Mouse (Mus musculus) fibroblast of lung, adult 2 months (primary cell): ENCODE measurements at regions not wholly inside any gene's neighbourhood (a gene's known extent, or its start where the extent isn't known, plus 50 kb on each side); places are given as distances from the start of the nearest gene placed in this dataset.

Experiments
- DNase-seq: peaks from one replicate; pipeline ENCODE4 v3.0.0-alpha.2; 2011; ENCODE audit warnings: low read depth

DNA sequence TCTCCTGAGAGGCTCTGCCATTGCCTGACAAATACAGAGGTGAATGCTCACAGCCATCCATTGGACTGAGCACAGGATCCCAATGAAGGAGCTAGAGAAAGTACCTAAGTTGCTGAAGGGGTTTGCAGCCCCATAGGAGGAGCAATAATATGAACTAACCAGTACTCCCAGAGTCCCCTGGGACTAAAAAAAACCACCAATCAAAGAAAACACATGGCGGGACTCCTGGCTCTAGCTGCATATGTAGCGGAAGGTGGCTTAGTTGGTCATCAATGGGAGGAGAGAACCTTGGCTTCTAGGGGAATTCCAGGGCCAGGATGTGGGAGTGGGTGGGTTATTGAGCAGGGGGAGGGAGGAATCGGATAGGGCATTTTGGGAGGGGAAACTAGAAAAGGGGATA is 207.8 kb downstream of the Otol1 start:
- DNase-seq, result no peak

DNA sequence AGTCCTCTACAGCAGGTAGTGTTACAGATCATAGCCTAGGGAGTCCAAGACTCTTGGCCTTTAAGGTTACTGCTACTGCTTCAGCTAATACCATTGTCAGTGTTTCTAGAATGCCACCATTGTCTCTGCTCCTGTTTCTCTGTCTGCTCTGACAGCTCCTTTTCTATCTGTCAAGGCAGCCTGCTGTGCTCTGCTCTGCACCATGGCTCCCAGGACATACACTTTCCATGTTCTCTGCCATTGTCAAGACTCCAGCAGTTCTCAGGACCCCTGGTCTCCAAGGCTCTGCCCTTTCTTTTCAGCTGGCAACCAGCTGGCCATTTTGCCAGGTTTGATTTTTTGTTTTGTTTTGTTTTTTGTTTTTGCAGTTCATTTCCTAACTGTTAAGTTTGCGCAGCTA is 208.7 kb downstream of the Otol1 start:
- DNase-seq, result no peak

DNA sequence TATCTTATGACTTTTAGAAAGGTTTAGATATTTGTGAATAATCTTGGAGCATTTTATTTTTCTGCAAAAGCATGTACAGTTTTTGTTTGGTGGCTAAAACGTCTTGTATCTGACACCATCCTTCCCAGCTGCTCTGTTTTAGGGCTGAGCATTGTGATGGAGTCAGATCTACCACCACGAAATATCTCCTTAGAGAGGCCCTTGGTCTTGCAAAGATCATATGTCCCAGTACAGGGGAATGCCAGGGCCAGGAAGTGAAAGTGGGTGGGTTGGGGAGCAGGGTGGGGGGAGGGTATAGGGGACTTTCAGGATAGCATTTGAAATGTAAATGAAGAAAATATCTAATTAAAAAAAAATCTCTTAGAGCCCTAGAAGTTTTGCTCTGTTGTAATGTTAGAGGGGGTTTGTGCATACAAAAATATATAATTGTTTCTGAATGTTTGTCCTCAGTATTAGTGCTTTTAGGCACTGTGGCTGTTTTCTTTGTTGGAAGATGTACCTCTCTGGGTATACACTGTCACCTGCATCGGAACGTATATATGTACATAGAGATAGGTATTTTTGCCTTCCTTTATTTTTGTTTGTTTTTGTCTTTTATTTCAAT is 211.4 kb downstream of the Otol1 start:
- no peak for DNase-seq

DNA sequence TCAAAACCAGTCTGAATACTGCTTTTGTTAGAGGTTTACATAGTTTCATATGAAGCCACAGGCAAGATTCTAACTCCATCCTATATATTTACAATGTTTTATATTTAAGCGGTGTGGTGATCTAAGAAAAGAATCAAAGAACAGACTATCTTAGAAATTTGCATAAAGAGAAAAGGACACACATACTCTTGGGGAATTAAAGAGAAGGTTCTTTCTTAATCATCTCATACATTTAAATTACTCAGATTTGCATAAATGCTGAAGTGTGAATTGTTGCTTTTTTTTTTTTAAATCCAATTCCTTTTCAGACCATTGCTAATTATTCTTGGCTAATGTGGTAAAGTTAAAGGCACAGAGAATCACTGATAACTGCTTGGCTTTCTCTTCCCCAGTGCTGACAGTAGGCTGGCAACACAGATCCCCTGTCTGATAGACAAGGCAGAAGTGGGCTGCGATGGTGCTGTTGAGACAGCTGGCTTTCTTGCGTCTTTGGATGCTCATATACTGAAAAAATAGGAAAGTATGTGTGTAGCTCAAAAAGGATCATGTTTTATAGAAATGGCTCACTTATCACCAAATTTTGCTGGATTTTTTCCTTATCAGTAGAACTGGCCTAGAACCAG is 216.1 kb downstream of the Otol1 start:
- DNase-seq, result no peak

DNA sequence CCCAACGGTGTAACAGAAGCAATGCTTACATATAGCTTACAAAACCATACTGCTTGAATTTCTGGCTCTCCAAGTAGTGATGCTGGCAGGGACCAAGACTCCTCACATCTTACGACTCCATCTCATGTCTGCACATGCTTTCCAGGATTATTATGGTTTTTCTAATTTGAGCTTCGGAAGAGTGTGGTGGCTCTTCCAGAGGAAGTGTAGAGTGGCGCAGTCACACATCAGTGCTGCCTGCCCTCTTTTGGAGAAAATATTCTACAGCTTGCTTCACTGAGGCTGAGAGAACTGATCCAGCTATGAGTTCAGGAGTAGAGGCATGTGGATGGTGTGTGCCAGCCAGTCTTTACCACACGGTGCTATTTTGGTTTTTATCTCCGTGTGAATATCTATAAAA is 217.4 kb downstream of the Otol1 start:
- no peak for DNase-seq

DNA sequence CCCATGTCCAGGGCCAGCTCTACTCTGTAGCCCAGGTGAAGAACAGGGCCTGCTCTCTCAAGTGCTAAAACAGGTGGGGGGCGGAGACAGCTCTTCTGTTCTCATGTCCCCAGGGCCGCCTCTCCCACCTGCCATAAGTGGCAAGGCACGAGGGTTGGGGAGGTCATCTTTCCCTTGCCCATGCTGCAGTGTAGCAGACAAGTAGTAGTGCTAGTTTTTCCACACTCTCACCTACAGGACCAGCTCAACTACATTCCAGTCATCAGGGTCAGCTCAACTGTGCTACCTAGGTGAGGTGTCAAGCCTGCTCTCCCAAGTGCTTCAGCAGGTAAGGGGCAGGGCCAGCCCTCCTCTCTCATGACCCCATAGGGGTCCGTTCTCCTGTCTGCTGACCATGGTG is 219.8 kb downstream of the Otol1 start:
- no peak for DNase-seq

DNA sequence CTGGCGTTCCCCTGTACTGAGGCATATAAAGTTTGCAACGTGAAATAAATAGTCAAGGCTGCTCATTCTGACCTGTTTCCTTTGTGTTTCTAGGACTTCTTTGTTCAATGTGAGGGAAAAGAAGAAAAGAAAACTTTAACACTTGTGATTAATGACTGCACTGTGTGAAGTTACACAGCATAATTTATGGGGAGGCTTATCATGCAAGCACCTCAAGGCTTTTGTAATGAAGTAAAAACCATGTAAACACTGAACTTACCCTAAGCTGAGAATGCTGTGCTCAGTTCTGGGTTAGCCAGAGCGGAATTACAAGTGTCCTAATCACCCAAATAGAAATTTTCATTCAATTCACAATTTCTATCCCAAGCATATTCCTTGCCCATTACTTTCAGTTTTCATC is 241.2 kb downstream of the Otol1 start:
- DNase-seq, result no peak

DNA sequence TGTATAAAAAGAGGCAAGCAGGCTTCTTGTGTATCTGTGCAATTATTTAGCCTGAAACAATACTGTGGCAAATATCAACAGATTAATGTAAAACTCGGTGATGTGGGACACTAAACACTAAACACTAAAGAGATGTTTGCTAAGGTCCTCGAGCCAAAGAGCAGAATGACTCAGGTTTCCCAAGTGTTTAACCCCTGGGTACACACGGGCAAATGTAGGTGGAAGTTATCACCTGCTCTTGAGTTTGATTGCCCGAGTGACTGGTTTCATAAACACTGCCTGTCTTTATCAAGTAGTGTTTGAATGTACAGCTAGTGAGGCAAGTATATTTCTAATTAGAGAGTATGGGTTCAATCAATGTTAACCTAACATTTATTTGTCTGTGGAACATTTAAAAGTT is 242.5 kb downstream of the Otol1 start:
- no peak for DNase-seq

DNA sequence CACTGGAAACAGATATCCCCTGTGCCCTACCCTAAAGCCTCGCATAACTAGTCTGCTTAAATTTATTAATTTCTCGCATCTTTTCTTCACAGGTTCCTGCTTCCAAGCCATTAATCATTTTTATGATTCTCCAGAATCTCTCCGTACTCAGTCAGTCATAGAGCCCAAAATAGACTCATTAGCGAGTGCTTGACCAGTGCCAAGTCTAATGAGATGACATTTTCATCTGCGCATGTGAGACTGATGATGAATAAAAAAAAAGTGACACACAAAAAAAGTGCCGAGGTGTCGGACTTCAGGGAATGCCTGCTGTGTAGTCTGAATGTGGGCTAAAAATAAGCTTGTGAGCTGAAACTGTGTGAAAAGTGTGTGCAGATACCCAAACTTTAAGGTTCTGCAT is 243.3 kb downstream of the Otol1 start:
- DNase-seq, result no peak

DNA sequence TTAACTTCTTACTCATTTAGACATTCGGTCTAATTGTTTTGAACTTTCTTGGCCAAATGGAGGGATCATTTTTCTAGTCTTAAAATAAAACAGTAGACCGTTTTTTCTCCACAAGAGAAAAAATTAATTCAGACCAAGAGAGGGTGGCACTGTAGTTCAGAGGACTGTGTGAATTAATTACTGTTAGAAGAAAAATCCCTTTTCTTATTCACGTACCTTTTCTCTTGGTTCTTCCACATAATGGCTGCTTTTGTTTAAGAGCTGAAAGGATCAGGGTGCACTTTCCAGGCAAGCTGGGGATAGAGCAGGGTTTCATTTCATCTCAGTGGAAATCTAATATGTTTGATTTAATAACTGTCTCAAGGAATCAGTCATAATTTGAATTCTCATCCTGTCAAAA is 255.9 kb downstream of the Otol1 start:
- DNase-seq, result no peak

DNA sequence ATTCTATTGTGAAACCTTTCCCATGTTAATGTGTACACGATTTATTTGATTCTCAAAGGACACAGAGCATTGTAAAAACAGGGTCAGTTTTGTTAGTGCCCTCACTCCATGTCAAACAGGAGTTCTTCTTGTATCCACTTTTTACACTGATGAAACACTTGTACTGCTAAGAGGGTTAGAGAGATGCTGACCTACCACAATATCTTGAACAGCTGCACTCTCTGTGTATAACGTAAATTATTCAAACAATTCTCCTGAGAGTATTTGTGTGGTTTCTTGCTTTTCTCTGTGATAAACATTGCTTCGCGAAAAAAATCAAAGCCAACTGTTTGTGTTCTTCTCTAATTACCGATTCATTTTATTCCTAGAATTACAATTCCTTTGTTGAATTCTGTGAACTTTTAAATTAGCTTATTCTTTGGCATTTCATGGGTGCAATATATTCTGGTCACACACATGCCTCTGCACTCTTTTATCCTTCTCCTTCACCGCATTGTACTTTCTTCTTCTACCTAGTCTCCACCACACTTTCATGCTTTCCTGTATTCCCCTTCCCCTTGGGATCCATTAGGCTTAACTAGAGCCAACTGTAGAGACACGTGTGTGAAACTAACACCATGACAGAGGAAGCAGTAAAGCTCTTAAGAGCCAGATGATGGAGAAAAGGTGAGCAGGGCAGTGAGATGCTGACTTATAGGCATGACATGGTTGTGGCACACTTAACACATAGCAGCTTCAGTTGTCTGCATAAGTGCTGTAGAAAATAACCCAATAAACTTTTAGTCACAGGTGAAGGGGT is 281.4 kb downstream of the Otol1 start:
- no peak for DNase-seq

DNA sequence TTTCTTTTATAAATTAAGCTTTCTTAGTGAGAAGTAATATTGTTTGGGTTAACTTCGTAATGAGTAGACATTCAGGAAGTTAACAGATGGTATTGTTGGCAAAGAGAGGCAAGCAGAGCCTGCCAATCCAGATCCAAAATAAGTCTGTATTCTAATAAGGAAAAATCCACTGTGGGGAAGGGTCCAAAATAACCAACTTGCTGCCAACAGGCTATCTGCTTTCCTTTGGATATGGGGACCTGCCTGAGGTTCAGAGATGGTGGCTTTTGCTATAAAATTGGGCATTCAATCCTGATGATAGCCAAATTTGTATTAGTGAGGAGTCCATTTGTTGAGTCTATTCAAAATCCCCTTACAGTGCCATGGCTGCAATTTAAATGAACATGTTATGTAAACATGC is 300.1 kb downstream of the Otol1 start:
- DNase-seq, result no peak

DNA sequence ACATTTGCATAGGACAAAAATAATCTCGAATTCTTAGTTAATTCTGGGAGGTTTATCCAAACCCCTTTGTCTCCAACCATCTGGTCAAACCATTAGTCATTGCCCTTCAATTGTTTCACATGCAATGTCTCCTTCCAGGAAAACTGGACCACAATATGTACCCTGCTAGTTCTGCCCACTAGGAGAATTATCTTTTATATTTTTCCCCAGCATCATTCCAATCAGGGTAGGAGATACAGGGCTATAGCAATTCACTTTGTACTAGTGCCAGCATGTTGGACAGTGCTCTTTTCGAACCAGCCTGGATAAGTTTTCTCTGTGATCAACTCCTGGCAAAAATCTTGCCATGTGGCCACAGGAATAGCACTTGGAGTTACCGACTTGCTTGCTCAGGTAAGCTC is 300.6 kb downstream of the Otol1 start:
- DNase-seq, result no peak

DNA sequence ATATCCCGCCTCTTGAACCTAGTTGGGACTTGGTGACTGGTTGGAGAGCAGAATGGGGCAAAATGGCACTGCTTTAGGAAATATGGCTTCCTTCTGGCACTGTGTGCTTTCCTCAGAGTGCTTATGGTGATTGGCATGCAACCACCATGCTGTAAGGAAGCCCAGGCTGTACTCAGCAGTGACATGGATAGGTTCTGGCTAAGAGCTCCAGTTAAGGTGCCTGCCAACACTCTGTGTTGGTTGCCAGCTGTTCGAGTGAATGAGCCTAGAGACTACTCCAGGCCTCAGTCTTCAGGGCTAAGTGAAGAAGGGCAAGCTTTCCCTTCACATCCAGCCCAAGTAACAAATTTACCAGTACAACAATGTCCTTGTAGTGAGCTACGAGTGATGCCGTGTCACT is 301.9 kb downstream of the Otol1 start:
- DNase-seq, result no peak

DNA sequence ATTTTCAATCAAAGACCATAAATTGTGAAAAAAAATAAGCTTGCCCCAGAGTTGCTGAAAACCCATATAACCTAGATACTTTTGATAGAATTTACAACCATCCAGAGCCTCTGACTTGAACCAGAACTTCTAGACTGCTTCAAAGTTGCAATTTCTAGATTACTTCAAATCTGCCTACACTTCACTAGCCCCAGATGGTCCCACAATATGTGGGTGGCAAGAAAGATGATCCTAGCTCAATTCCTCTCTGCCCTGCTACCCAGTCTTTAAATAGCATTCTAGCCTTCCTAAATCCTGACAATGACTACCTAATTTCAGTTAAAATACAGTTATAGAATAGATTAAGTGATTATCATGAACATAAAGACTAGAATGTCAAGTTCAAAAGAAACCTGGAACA is 303.6 kb downstream of the Otol1 start:
- no peak for DNase-seq

DNA sequence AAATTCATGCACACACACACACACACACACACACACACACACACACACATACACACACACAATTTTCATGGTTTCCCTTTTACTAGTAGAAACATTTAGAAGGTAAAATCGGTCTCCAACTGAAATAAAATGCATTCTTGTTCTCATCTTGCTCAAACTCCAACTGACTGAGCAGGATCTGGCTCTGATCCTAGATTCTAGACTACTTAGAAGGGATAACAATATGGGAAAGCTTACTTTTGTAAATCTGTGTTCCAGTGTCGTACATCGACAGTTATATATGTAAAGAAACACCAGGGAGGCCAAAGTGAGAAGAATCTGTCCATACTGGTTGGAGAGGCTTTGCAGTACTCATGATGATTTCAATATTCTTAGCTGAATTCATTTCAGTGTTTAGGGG is 304.6 kb downstream of the Otol1 start:
- DNase-seq, result no peak

DNA sequence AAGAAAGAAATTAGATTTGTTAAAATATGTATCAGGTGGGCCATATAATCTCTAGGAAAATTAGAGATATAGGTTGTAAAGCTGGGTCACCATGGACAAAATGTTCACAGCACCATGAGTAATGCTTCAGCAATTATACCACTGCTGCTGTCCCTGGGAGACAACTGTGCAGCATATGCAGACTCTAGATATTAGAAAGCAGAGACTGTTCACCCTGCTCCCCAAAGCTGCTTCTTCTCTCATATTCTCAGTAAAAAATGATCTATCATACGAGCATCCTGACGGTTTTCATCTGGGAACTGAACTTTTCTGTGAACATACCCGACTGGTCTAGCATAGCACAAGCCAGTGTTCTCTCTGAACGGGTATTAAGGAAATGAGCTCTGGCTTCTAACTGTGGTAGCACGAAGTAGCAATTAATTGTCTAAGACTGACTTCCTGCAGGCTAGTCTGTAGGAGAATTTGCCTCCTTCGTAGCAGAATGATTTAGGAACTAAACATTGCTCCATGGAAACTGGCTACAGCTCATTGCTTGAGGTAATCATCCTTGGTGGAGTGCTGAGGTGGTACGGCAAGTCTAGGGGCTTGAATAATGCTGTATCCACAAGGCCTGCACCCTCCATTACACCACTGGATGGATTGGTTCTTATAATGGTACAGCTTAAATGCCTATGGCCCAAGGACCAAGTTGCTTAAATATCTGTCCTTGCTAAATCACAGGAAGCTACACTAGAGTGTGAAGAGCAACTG is 305.9 kb downstream of the Otol1 start:
- no peak for DNase-seq

DNA sequence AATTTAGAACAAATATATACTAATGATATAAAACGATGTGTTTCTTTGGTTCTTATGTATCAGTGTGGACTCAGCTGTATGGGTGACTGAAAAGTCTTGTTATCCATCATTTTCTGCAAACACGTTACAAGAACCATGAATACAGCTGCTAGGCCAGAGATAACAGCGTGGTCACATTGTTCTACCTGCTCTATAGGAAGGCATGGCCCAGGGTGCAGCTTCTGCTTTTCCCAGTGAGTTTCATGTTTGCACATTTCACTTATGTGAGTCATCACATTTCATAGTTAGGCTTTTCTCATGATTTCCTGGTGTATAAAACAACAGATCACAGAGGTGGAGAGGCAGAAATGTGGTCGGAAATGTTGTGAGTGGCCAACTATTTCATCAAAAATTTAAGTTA is 306.8 kb downstream of the Otol1 start:
- DNase-seq, result no peak

DNA sequence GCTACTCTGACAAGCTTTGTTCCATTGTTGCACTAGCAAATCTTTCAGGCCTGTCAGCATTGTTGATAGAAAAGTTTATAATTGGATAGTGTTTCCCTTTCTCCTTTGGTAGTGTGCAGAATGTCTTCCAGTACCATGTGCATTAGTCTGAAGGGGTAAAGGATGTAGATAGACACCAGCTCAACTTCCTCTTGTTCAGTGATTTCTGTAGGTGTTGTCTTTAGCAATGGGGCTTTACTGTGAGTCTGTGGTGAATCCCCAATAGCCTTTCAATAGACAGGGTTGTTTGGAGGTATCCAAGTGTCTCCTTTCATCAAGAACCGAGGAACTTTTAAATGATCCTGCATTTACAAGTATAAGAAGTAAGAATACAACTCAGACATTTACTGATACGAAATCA is 311.0 kb downstream of the Otol1 start:
- no peak for DNase-seq

DNA sequence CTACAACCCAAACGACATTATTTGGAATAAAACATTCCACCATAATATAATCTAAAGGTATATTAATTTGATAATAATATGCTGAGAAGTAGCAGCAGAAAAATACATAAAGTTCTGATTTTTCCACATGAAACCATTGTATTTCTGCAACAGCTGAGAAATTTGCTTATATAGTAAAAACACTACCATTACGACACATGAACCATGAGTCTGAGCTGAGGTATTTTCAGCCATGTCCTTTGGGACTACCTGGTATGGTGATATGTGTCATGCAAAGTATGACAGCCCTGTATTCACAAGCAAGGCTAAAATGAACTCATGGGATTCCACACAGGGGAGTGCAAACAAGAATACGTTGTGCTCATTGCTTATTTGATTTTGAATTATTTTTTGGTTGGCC is 311.7 kb downstream of the Otol1 start:
- DNase-seq, result no peak

DNA sequence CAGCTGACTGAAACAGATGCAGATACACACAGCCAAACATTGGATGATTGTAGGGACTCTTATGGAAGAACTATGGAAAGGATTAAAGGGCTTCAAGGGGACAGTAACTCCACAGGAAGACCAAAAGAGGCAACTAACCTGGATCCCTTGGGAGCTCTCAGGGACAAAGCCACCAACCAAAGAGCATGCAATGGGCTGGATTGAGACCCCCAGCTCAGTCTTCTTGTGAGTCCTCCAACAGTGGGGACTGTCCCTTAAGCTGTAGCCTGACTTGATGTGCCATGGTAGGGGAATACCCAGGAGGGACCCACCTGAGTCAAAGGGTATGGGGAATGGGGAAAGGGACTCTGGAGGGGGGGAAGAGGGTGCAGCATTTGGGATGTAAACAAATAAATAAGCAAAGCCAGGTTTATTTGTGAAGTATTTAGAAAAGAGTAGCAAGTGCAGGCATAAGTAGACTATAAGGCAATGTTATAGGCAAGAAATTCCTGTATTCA is 313.8 kb downstream of the Otol1 start:
- DNase-seq, result no peak

DNA sequence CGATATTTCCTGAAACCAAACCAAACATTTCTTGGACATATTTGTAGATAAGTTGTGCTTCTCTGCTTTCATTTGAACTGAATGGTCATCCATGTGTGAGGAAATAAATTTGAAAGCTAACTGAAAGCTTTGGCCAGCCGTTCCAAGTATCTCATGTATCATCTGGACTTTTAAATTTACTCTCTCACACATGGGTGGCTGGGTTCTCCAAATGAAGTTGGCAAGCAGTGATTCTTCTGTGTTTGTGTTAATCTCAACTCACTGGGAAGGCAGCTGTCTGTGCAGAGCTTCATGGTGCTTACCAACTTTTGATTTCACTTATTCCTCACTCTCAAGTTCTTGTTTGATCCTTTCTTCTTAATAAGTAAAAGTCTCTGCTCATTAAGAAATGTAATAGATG is 317.3 kb downstream of the Otol1 start:
- no peak for DNase-seq
